Mouse (Mus musculus): ENCODE results near the gene Ogfod3. TPM values are rescaled to one million over a fixed set of nuclear protein-coding genes. Genes with fewer than 3 reads are reported as not detected.

The Ogfod3 gene
- total and polyA plus RNA-seq, 3 experiments: 12.3 to 12.7 TPM; not detected in 1

GRCm38 (mm10) chr11:121237345-121238128 lies 33.0 kb upstream of the Ogfod3 start (continued):
- TF ChIP-seq POLR2A (IDR thresholded peaks at IDR 0.05; ENCODE audit: control insufficient read depth in 1 of 2, insufficient read depth in 1 of 2, low read depth in 1 of 2, low read length in 2 of 2, poor library complexity in 1 of 2) (peak in 1 of 2 experiments; percentile 74; a peak in 2 of 4 replicates), BHLHE40 (IDR thresholded peaks at IDR 0.05; ENCODE audit: borderline replicate concordance, low read depth, low read length) (peak; percentile 86), RAD21 (IDR thresholded peaks at IDR 0.05; ENCODE audit: low read depth, low read length) (no peak), NELFE (IDR thresholded peaks at IDR 0.05; ENCODE audit: low read depth, low read length) (no peak; the same call in 1 of the 2 replicates), TAL1 (IDR thresholded peaks at IDR 0.05; ENCODE audit: low read length) (no peak), ETS1 (IDR thresholded peaks at IDR 0.05; ENCODE audit: low read depth, low read length) (peak; percentile 35; the same call in 1 of the 2 replicates), MAFK (IDR thresholded peaks at IDR 0.05; ENCODE audit: borderline replicate concordance, low read depth, low read length) (no peak), SIN3A (IDR thresholded peaks at IDR 0.05; ENCODE audit: low read length) (peak; percentile 81), MYC (IDR thresholded peaks at IDR 0.05; ENCODE audit: low read depth, low read length) (peak; percentile 91; the same call in 1 of the 2 replicates), SMC3 (IDR thresholded peaks at IDR 0.05; ENCODE audit: low read depth, low read length) (no peak), NRF1 (IDR thresholded peaks at IDR 0.05; ENCODE audit: insufficient read depth, low read depth, low read length, poor library complexity, severe bottlenecking) (no peak)

GRCm38 (mm10) chr11:121236564-121237344 lies 32.2 kb upstream of the Ogfod3 start, which contains the start of gene Narf:
Gene Narf (plus strand): TSS chr11:121237253.
- H3K79me2 ChIP-seq (ENCODE audit: control insufficient read depth, insufficient read depth, low read length, poor library complexity): peaks cover 10% of the 10 kb centered on the region
- H3K36me3 ChIP-seq (ENCODE audit: control insufficient read depth in 1 of 2, insufficient read depth in 2 of 2, low read length in 2 of 2): peaks cover 4 to 60% of the 10 kb centered on the region in 2 experiments
- no peaks in the 10 kb centered on the region for H3K27me3 ChIP-seq (ENCODE audit: control insufficient read depth in 1 of 2, insufficient read depth in 2 of 2, low read length in 2 of 2)
- DNase-seq (ENCODE audit: low read depth, low spot score): peak; percentile 100
- H3K4me1 ChIP-seq (ENCODE audit: control insufficient read depth in 1 of 2, insufficient read depth in 2 of 2, low read length in 2 of 2): peaks cover 27 to 37% of the 10 kb centered on the region in 2 experiments
- H3K4me3 ChIP-seq (ENCODE audit: control insufficient read depth in 1 of 2, insufficient read depth in 1 of 2, low read depth in 2 of 2, low read length in 2 of 2): peak within 1 kb of the TSS; percentile 87 to 94
- no peaks in the 10 kb centered on the region for H3K9me3 ChIP-seq (replicated peaks; ENCODE audit: insufficient read depth, low read length)
- peak within 1 kb of the TSS; percentile 97 for H3K27ac ChIP-seq (ENCODE audit: control insufficient read depth, low read depth, low read length)
- H3K9ac ChIP-seq (ENCODE audit: control insufficient read depth, low read depth, low read length, poor library complexity, severe bottlenecking): peak within 1 kb of the TSS; percentile 80
- TF ChIP-seq KAT2A (conservative IDR thresholded peaks at IDR 0.05; ENCODE audit: low read depth, low read length): peak; percentile 32; the same call in 1 of the 2 replicates
- no peak; the same call in 1 of the 2 replicates for TF ChIP-seq E2F4 (IDR thresholded peaks at IDR 0.05; ENCODE audit: borderline replicate concordance, low read depth, low read length)
- TF ChIP-seq RAD21 (IDR thresholded peaks at IDR 0.05; ENCODE audit: low read depth, low read length): no peak; the same call in 1 of the 2 replicates
- TF ChIP-seq ZMIZ1 (IDR thresholded peaks at IDR 0.05; ENCODE audit: low read depth, low read length): peak; percentile 97
- TF ChIP-seq SMC3 (IDR thresholded peaks at IDR 0.05; ENCODE audit: low read depth, low read length): peak; percentile 27
- TF ChIP-seq USF2 (IDR thresholded peaks at IDR 0.05; ENCODE audit: borderline replicate concordance in 1 of 2, insufficient read depth in 1 of 2, low read depth in 1 of 2, low read length in 2 of 2): no peak
- TF ChIP-seq ELF1 (IDR thresholded peaks at IDR 0.05; ENCODE audit: low read depth, low read length): no peak; the same call in 1 of the 2 replicates
- TF ChIP-seq TAL1 (IDR thresholded peaks at IDR 0.05; ENCODE audit: low read length): no peak
- TF ChIP-seq MAZ (IDR thresholded peaks at IDR 0.05; ENCODE audit: low read depth, low read length): peak; percentile 38
- TF ChIP-seq TCF12 (IDR thresholded peaks at IDR 0.05; ENCODE audit: low read depth, low read length): peak; percentile 71
- TF ChIP-seq POLR2AphosphoS2 (IDR thresholded peaks at IDR 0.05; ENCODE audit: low read length): peak; percentile 27; the same call in 1 of the 2 replicates
- peak; percentile 78 for TF ChIP-seq HCFC1 (IDR thresholded peaks at IDR 0.05; ENCODE audit: low read depth, low read length)
- no peak; the same call in 1 of the 2 replicates for TF ChIP-seq ETS1 (IDR thresholded peaks at IDR 0.05; ENCODE audit: low read depth, low read length)
- TF ChIP-seq ZNF384 (IDR thresholded peaks at IDR 0.05; ENCODE audit: low read depth, low read length): no peak
- no peak for TF ChIP-seq CHD1 (IDR thresholded peaks at IDR 0.05; ENCODE audit: low read depth, low read length)
- peak in 2 of 3 experiments; percentile 67 to 74; a peak in 5 of 6 replicates for TF ChIP-seq CTCF (IDR thresholded peaks at IDR 0.05 in 2 of 3, conservative IDR thresholded peaks at IDR 0.05 in 1 of 3; ENCODE audit: control insufficient read depth in 1 of 3, insufficient read depth in 1 of 3, low read depth in 2 of 3, low read length in 3 of 3, poor library complexity in 1 of 3, severe bottlenecking in 1 of 3)
- no peak for TF ChIP-seq GATA1 (IDR thresholded peaks at IDR 0.05; ENCODE audit: low read depth, low read length)
- peak; percentile 87 for TF ChIP-seq MYC (IDR thresholded peaks at IDR 0.05; ENCODE audit: low read depth, low read length)
- TF ChIP-seq SIN3A (IDR thresholded peaks at IDR 0.05; ENCODE audit: low read length): peak; percentile 78
- no peak for TF ChIP-seq GABPA (IDR thresholded peaks at IDR 0.05; ENCODE audit: low read depth, low read length)
- TF ChIP-seq UBTF (IDR thresholded peaks at IDR 0.05; ENCODE audit: borderline replicate concordance, insufficient read depth, low read depth, low read length): no peak
- no peak; the same call in 1 of the 2 replicates for TF ChIP-seq POLR2AphosphoS5 (IDR thresholded peaks at IDR 0.05; ENCODE audit: borderline replicate concordance, low read depth, low read length)
- no peak; the same call in 1 of the 2 replicates for TF ChIP-seq MAX (IDR thresholded peaks at IDR 0.05; ENCODE audit: low read length)
- TF ChIP-seq BHLHE40 (IDR thresholded peaks at IDR 0.05; ENCODE audit: borderline replicate concordance, low read depth, low read length): 0 out of 2 replicates have a peak, but pooled peaks have one; percentile 33
- TF ChIP-seq TBP (IDR thresholded peaks at IDR 0.05; ENCODE audit: low read depth, low read length): peak; percentile 92
